Mouse (Mus musculus) heart, embryonic 10.5 days (tissue): ENCODE measurements around the gene Fam124a. TPM values are rescaled to one million over a fixed set of nuclear protein-coding genes. Genes with fewer than 3 reads are reported as not detected.

Experiments used
- DNase-seq: peaks from one replicate; pipeline ENCODE4 v3.0.0-alpha.2; 2017; ENCODE audit warnings: low spot score
- H3K27ac ChIP-seq: fragments of 300-500 bp; sonication (generic); 2 replicates; pipeline ENCODE4 v1.5.1; 2016; ENCODE audit warnings: mild to moderate bottlenecking
- H3K27me3 ChIP-seq: fragments of 300-500 bp; sonication (generic); 2 replicates; pipeline ENCODE4 v1.6.1; 2016; ENCODE audit warnings: mild to moderate bottlenecking; ENCODE audit not compliant: poor library complexity, insufficient read depth, severe bottlenecking
- H3K36me3 ChIP-seq: fragments of 300-500 bp; sonication (generic); 2 replicates; pipeline ENCODE4 v1.6.1; 2016; ENCODE audit warnings: mild to moderate bottlenecking, moderate library complexity
- H3K4me1 ChIP-seq: fragments of 300-500 bp; sonication (generic); 2 replicates; pipeline ENCODE4 v1.6.1; 2016; ENCODE audit warnings: mild to moderate bottlenecking
- H3K4me3 ChIP-seq: fragments of 300-500 bp; sonication (generic); 2 replicates; pipeline ENCODE4 v1.5.1; 2016; ENCODE audit warnings: mild to moderate bottlenecking, moderate library complexity
- H3K9me3 ChIP-seq: fragments of 300-500 bp; sonication (generic); 2 replicates; pipeline ENCODE4 v1.6.1; 2016; ENCODE audit warnings: mild to moderate bottlenecking, moderate library complexity
- WGBS: fragments of 180-500 bp; shearing (Covaris S2); methylation state at CpG from one replicate; pipeline ENCODE4 v1.1.7; 2016; 5-methylcytosine and 5-hydroxymethylcytosine counted together
- polyA plus RNA-seq: library from polyadenylated mRNA; unstranded; fragments of >200 nt; fragmentation: Nextera tagmentation; extraction: Ambion mirVana; gene quantifications from 2 replicates; pipeline ENCODE4 v1.2.1, GENCODE M21; 2016

The Fam124a gene
- polyA plus RNA-seq = 1.4 and 2.0 TPM in 2 replicates

DNA sequence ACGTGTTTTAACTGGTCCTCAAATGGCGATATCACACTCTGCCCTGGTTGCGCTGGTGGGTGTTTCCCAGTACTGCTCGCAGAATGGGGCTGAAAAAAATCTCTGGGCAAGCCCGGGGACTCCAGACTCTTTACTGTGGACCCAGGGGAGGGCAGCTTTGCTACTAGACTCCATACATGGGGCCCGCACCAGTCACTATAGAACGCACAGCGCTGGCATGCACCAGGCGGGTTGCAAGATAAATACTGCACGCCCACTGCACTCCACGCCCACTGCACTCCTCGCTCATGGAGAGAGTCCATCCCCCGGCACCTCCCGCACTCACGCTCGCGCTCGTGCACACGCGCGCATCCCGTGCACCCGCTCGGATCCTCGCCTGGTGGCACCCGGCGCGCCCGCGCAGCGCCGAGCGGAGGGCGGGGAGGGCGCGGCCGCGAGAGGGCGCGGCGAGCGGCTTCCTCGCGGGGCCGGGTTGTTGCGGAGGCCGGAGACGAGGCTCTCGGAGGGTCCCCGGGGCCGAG is at the start of gene Fam124a:
Gene Fam124a (plus strand): TSS at position 429 of the 521 bp plus-strand sequence.
- DNase-seq = peak; percentile 86
- Histone ChIP-seq H3K4me3 (peak within 1 kb of the TSS; percentile 80), H3K27me3 (peaks cover 46% of the 10 kb centered on the region), H3K27ac (peak within 1 kb of the TSS; percentile 86), H3K36me3 (no peaks in the 10 kb centered on the region), H3K9me3 (no peaks in the 10 kb centered on the region), H3K4me1 (peaks cover 22% of the 10 kb centered on the region; the same call in 1 of the 2 replicates)
- WGBS = under 1% methylated on average over 51 of the region's 51 CpGs

DNA sequence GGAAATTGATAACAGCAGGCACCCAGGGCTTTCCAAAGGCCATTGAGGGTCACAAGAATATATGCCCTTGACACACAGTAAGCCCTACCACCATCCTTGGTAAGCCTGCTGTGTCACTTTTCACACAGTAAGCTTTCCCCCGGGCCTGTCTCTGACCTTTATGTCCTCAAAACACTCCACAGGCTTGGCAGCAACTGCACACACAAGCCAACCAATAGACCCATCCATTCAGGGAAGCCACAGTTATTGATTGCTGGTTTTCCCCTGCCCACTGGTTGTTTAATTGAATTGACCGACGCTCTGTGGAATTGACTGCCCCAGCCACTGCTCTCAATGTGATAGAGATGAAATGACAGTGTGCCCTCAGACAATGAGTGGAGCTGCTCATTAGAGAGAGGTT is 49.3 kb upstream of the Fam124a start:
- Histone ChIP-seq H3K9me3 (no peaks in the 10 kb centered on the region), H3K4me3 (no peak overlapping the region), H3K36me3 (no peaks in the 10 kb centered on the region), H3K27me3 (no peaks in the 10 kb centered on the region), H3K27ac (no peak overlapping the region), H3K4me1 (no peaks in the 10 kb centered on the region)
- DNase-seq = no peak
- WGBS = 83% methylated on average over 3 of the region's 3 CpGs

DNA sequence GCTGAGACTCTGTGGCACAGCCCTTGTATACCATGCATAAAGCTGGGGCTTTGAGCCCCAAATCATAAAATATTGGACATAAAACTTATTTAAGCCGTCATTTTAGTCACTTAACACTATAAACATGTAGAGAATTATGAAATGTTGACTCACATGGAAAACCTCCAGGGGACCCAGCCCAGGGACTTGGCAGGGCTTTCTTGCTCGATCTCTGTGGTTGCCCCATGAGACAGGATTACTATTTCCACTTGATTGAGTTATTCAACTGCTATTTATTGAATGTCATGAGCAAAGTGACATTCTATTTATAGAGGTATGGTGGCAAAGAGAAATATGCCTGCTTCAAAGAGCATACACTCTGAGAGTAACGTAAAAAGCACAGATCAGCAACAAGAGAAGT is 46.2 kb upstream of the Fam124a start:
- Histone ChIP-seq H3K27me3 (no peaks in the 10 kb centered on the region), H3K27ac (no peak overlapping the region), H3K4me3 (no peak overlapping the region), H3K36me3 (no peaks in the 10 kb centered on the region), H3K9me3 (no peaks in the 10 kb centered on the region), H3K4me1 (no peaks in the 10 kb centered on the region)
- no peak for DNase-seq
- 67% methylated on average over 3 of the region's 3 CpGs for WGBS

DNA sequence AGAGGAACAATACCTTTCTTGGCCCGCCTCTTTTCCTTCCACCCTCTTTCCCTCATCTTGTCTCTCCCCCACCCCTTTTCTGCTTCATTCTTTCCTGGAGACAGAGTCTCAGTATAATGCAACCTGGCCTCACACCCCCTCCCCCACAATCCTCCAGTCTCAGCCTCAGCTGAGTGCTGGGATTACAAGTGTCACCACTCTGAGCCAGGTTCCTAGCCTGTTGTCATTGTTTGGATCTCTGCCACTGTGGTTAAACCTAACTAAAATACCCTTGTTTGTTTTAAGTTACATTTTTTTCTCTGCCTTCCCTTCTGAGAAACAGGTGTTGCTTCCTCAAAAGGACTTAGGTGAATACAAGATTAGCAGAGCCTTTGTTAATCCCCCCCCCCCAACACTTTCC is 42.7 kb upstream of the Fam124a start:
- H3K4me3 ChIP-seq = no peak overlapping the region
- no peaks in the 10 kb centered on the region for H3K36me3 ChIP-seq
- no peaks in the 10 kb centered on the region for H3K27me3 ChIP-seq
- H3K4me1 ChIP-seq = no peaks in the 10 kb centered on the region
- no peak overlapping the region for H3K27ac ChIP-seq
- H3K9me3 ChIP-seq = no peaks in the 10 kb centered on the region
- DNase-seq = no peak
- 82% methylated on average over 1 of the region's 1 CpGs for WGBS

DNA sequence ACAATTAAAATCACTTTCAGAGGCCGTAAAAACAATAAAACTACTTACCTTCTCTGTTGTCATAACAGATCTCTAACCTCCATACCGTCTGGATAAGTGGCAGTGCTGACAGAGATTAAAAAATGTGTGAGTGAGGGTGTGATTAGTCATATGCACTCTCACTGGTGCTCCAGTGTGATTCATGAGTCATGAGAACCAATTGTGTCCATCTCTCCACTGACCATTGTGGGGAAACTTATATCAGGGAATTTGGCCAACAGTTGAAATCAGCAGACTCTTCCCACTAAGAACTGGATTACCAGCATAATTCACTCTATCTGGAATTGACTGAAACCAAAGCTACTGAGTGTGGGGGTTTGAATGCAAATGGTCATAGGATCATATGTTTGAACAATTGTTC is 24.6 kb upstream of the Fam124a start:
- Histone ChIP-seq H3K4me1 (0 out of 2 replicates have a peak, but pooled peaks cover under 1% of the 10 kb centered on the region), H3K27ac (no peak overlapping the region), H3K9me3 (no peaks in the 10 kb centered on the region), H3K27me3 (no peaks in the 10 kb centered on the region), H3K4me3 (no peak overlapping the region), H3K36me3 (no peaks in the 10 kb centered on the region)
- 70% methylated on average over 2 of the region's 2 CpGs for WGBS
- no peak for DNase-seq

DNA sequence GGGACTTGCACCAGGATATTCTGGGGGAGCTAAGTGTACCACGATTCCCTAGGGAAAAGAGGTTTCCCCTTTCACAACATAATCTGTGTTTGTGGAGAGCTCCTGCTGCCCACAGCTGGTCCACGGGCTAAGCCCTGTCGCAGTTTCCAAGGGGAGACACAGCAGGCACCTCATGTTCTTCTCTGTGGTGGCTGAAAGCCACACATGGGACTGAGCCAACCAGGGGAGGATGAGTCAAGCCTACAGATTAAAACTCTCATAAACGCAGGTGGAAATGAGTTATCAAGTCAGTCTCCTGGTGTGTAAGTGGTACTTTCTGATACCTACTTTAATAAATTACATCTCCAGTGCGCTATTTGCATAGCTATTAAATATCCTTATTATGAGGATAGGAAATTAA is 19.4 kb upstream of the Fam124a start:
- Histone ChIP-seq H3K9me3 (no peaks in the 10 kb centered on the region), H3K4me3 (no peak overlapping the region), H3K4me1 (0 out of 2 replicates have a peak, but pooled peaks cover 4% of the 10 kb centered on the region), H3K36me3 (no peaks in the 10 kb centered on the region), H3K27ac (no peak overlapping the region), H3K27me3 (no peaks in the 10 kb centered on the region)
- no peak for DNase-seq
- 52% methylated on average over 5 of the region's 5 CpGs for WGBS

DNA sequence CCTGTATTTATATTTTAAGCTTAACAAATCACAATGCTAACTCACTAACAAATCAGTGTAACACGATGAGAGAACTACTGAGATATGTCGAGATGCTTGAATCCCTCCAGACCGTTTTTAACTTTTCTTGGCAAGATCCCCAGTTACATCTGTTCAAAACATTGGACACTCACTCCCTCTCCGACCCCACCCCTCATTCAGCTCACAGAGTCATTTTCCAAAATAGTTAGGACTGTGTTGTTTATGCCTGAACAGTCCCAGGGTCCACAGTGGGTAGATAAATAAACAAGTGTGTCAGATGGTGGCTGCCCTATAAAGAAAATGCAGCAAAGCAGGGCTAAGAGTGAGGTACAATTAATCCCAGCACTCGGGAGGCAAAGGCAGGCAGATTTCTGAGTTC is 18.5 kb upstream of the Fam124a start:
- Histone ChIP-seq H3K27ac (no peak overlapping the region), H3K4me1 (0 out of 2 replicates have a peak, but pooled peaks cover 4% of the 10 kb centered on the region), H3K27me3 (no peaks in the 10 kb centered on the region), H3K36me3 (no peaks in the 10 kb centered on the region), H3K9me3 (no peaks in the 10 kb centered on the region), H3K4me3 (no peak overlapping the region)
- DNase-seq = no peak
- 72% methylated on average over 5 of the region's 5 CpGs for WGBS

DNA sequence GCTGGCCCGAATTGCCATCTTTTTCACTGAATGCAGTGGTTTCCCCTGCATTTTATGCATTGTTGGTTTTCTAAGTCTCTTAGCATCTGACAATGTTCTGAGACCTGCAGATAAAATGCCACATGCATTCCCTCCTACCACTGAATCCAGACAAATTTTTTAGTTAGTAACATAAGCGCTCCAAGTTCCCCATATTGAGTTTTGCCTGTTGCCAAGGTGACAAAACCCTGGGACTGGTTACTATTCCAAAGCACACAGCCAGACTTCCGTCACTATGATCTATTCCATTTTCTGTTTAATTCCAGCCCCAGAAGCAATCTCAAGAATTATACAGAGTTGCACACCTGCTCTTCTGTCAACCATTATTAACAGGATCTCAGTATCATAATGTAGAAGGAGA is 15.7 kb upstream of the Fam124a start:
- H3K4me3 ChIP-seq = no peak overlapping the region
- H3K27ac ChIP-seq = no peak overlapping the region
- H3K27me3 ChIP-seq = no peaks in the 10 kb centered on the region
- DNase-seq = no peak
- WGBS = 88% methylated on average over 3 of the region's 3 CpGs
- H3K36me3 ChIP-seq = no peaks in the 10 kb centered on the region
- H3K4me1 ChIP-seq = 0 out of 2 replicates have a peak, but pooled peaks cover 4% of the 10 kb centered on the region
- no peaks in the 10 kb centered on the region for H3K9me3 ChIP-seq

DNA sequence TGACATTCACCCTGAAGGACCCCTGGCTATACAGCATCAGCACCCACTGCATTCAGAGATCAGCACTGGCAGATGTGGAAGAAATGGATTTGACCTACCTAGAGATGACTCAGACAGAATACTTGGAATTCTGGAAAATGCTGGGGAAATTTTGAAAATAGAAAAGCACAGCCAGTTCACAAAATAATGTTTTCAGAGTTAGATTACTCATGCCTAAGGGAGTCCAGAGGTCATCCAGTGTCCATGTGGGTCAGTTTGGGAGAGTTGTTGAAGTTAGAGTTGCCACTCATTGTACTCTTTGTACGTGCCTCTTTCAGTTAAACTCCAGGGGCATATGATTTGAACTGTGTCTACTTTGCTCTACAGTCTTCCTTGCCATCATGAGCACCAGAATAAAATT is 13.8 kb upstream of the Fam124a start:
- WGBS = 74% methylated on average over 1 of the region's 1 CpGs
- Histone ChIP-seq H3K4me1 (no peaks in the 10 kb centered on the region), H3K27me3 (no peaks in the 10 kb centered on the region), H3K36me3 (no peaks in the 10 kb centered on the region), H3K4me3 (no peak overlapping the region), H3K27ac (no peak overlapping the region), H3K9me3 (no peaks in the 10 kb centered on the region)
- no peak for DNase-seq

DNA sequence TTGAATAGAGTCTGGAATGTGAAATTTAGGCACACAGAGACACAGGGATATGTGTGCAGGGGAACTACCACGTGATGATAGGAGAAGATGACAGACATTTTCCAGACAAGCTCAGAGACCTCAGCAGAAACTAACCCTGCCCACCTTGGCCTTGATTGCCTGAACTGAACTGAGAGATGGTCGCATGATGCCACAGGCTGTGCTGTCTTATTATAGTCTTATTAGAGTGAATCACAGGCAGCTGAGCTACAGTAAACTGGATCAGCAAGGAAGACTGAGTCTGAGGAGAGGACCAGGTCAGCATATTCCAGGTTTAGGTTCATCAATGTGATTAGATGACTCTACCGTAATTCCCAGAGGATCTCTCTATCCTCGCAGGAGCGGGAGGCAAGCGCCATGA is 9.2 kb upstream of the Fam124a start:
- Histone ChIP-seq H3K4me3 (no peak overlapping the region), H3K27ac (no peak overlapping the region), H3K9me3 (no peaks in the 10 kb centered on the region), H3K36me3 (no peaks in the 10 kb centered on the region), H3K27me3 (no peaks in the 10 kb centered on the region), H3K4me1 (no peaks in the 10 kb centered on the region)
- WGBS = 82% methylated on average over 6 of the region's 6 CpGs
- no peak for DNase-seq

DNA sequence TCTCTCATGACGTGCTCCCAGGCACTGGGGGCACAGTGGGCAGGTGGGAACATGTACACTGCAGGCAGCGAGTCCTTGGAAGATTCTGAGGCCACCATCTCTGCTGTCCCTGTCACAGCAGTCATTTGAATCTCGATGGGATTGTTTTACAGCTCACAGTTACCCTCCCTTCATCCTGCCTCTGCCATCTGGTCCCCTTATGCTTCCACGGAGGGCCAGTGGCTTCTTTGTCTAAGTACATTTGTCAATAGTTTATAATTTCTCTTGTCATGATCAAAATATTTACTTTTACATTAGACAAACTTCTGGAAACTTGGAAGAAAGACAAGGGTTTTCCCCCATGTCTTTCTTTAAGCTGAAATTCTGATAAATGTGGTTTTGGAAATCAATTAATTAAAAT is 8.8 kb upstream of the Fam124a start:
- Histone ChIP-seq H3K27ac (no peak overlapping the region), H3K4me3 (no peak overlapping the region), H3K27me3 (no peaks in the 10 kb centered on the region), H3K9me3 (no peaks in the 10 kb centered on the region), H3K36me3 (no peaks in the 10 kb centered on the region), H3K4me1 (no peaks in the 10 kb centered on the region)
- 63% methylated on average over 4 of the region's 4 CpGs for WGBS
- DNase-seq = no peak

DNA sequence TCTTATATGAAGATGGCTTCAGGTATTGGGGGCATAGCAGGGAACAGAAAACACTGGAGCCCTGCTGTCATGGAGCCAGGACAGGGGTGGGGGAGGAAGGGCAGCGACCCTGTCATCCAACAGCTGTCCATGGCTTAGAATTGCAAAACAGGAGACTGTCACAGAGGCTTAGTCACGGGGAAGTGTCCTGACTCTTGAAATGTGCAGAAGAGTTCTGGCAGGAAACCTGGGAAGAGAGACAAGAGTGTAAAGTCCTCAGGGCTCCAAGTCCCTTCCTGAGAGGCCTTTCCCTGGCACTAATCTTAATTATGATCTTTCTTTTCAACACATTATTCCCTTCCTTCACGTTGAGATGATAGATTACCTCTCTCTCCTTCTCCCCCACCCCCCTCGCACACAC is 5.4 kb upstream of the Fam124a start:
- Histone ChIP-seq H3K9me3 (no peaks in the 10 kb centered on the region), H3K27me3 (peaks cover 19% of the 10 kb centered on the region; the same call in 1 of the 2 replicates)
- 26% methylated on average over 3 of the region's 4 CpGs for WGBS

DNA sequence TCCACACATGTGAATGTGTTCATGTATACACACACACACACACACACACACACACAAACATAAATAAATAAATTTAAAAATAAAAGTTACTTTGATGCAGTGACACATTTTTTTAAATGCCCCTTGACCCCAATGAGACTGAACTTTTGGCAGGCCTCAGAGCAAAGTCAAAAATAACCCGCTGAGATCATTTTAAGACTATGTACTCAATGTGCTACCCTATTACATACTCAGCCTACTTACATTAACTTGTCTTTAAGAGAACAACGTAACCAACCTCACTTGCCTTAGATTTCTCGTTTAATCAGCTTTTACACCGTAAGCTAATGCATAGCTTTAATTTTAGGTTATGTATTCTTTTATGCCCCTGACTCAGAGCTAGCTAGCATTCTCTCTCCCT is 2.8 kb upstream of the Fam124a start:
- Histone ChIP-seq H3K36me3 (no peaks in the 10 kb centered on the region), H3K27ac (no peak overlapping the region), H3K4me1 (peaks cover 17% of the 10 kb centered on the region; the same call in 1 of the 2 replicates), H3K4me3 (no peak overlapping the region), H3K27me3 (peaks cover 45% of the 10 kb centered on the region), H3K9me3 (no peaks in the 10 kb centered on the region)
- DNase-seq = no peak
- WGBS = 86% methylated on average over 4 of the region's 4 CpGs

More for the DNA sequence above, 5.4 kb upstream of the Fam124a start:
- Histone ChIP-seq H3K4me3 (no peak overlapping the region), H3K4me1 (peaks cover 4% of the 10 kb centered on the region; the same call in 1 of the 2 replicates), H3K36me3 (no peaks in the 10 kb centered on the region), H3K27ac (no peak overlapping the region)
- DNase-seq = no peak

DNA sequence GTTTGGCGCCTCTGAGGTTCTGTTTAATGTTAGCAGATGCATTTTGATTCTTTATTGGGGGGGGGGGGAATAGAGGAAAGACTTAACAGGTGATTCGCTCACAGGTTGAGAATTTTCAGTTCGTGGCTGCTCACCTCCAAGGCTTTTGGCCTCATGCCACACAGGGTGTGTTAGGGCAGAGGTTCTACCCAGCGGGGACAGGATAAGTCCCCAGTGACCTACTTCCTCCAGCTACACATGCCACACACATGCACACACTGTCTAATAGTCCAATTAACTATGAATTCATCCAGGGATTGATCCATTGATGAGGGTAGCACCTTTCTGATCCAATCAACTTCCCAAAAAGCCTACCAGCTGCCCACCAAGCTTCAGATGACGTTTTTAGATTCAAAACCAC is 1.8 kb upstream of the Fam124a start:
- no peak for DNase-seq
- no peaks in the 10 kb centered on the region for H3K9me3 ChIP-seq
- peaks cover 22% of the 10 kb centered on the region; the same call in 1 of the 2 replicates for H3K4me1 ChIP-seq
- H3K4me3 ChIP-seq = no peak overlapping the region
- 78% methylated on average over 5 of the region's 5 CpGs for WGBS
- no peak overlapping the region for H3K27ac ChIP-seq
- no peaks in the 10 kb centered on the region for H3K36me3 ChIP-seq
- H3K27me3 ChIP-seq = peaks cover 46% of the 10 kb centered on the region
